Mouse (Mus musculus): ENCODE measurements around the gene Kbtbd12. TPM values are rescaled to one million over a fixed set of nuclear protein-coding genes. Genes with fewer than 3 reads are reported as not detected.

Gene Kbtbd12
- polyA plus RNA-seq, 2 experiments from 2014 or later: not detected

DNA sequence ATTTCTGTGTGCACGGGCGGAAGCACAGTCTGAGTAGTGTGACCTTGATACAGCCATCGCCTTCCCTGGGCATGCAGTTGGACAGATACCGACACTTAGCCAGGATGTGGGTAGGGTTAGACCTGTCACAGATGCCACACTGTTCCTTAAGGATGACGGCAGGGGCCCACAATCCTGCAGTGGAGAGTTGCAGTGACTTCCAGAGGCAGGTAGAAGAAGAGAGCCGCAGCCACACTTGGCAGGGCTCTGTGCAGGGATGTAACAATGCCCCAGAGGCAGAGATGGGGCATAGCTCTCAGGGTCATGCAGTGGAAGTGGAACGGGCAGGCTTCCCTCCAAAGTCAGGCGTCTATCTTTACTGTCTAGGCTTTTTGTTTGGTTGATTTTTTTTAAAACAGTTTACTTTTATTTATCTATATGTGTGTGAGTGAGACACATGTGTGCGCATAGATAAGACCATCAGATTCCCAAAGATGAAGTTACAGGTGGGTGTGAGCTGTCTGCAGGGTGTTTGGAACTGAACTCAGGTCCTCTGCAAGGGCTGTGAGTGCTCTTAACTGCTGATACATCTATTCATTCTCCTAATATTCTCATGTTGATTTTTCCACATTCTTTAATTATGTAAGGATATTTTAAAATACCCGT, 89.2 kb downstream of the Kbtbd12 start:
- ATAC-seq: no peak

DNA sequence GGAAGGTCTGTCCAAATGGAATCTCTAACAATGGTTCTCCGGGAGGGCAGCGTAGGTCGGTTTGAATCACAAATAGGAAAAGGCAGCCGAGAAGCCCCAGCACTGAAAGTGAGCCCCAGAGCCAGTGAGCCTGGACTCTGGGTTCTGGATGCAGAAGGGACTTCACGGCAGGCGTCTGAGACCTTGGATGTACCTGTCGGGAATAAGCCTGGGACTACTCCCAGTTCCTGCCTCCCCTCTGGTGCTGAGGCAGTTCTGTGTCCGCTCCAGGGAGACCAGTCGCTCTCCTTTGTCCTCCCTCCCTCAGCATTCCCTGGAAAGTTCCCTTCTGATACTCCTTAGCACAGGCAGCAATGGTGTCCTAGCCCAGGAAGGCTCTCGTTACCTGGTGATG, 92.4 kb downstream of the Kbtbd12 start:
- no peak for ATAC-seq

DNA sequence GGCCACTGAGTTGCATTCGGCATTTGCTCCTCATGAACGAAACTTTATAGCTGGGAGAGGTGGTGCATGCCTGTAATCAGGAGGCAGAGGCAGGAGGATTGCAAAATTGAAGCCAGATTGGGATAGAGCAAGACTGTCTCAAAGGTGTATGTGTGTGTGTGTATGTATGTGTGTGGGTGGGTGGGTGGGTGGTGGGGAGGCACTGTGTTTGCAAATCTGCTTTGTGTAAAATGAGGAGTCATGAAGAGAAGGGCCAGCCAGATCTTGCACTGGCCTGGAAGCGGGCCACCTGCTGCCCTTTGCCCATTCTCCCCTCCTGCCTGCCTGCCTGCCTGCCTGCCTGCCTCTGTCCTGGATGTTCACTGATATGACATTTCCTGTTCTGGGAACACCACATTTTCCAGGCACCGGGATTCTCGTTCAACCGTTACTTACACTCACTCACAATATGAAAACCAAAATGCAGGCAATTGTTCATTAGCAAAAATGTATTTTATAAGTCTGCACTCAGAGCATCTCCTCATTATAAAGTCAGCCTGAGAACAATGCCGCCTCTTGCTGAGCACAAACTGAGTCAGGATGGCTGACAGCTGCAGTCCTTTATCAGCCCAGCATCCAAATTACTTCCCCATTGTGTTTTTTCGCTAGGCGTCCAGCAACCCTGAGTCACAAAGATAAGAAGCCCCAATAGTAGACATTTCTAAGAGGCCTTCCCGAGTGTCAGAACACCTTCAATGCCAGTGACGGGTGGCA, 92.9 kb downstream of the Kbtbd12 start:
- no peak for ATAC-seq

DNA sequence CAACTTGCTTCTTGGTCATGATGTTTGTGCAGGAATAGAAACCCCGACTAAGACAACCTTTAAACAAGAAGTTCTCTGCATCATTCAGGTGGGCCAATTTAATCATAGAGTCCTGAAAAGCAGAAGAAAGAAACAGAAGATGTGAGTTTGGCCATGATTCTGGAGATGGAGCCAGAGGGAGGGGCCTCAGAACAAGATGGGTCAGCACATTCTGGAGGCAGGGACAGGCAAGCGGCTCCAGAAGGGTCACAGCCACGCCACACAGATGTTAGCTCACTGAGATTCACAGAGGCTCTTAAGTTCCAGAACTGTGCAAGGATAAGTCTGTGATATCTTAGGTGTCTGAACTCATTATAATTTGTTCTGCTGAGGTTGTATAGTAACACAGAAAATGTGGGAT, 93.5 kb downstream of the Kbtbd12 start:
- ATAC-seq: no peak

DNA sequence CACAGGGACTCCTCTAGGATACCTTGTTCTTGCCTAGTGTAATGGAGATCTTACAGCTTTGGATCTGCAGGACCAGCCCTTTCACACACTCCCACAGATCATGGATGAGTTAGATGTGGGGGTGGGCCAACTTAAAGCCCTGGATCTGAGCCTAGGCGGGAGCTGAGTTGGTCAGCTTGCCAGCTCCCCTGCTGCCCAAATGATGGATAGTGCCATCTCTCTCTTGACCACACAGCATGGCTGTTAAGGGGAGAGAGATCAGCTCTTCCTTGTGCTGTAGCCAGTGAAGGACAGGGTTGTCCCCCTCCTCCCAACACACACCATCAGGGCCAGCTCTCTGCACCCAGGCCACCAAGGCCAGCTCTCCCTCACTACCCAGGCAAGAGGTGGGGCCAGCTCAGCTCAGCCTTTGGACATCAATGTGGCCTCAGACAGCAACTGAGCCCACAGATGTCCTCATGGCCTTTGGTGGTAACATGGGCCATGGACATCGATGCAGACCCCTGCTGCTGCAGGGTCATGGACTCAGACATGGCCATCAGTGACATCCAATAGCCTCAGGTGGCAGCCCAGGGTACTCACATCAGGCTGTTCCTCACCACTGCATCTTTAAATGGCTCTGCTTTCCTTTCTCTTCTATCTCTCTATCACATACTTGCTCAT, 97.5 kb downstream of the Kbtbd12 start:
- no peak for ATAC-seq

DNA sequence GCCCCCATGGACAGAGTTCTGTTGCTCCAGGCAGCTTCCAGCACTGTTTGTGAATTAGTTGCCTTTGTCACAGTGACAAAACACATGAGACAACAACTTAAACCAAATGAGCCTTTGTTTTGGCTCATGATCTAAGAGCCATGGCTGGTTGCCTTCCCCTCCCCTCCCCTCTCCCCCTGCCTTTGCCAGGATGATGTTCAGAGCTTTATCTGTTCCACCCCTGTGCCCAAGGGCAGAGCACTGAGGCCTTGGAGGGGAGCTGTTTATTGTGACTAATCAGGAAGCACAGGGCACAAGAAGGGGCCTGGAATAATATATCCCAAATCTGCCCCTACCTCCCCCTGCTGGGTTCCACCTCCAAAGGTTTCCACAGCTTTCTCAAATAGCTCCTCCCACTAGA, 107.4 kb downstream of the Kbtbd12 start:
- no peak for ATAC-seq

DNA sequence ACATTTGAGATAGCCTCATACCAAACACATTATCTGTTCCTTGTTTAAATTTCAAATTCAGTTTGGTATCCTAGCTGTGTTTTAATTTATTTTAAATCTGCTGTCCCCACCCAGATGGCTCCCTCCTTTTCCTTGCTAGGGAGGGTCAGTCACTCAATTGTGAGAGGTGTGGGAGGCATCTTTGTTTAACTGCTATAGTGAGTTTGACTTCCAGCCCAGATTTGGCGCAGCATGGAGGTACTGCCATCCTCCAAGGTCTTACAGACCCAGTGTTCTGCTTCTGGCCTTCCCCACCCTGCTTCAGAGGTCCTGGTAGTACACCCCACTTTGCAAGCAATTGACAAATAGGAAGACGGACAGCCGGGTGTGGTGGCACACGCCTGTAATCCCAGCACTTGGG, 113.7 kb downstream of the Kbtbd12 start:
- no peak for ATAC-seq

DNA sequence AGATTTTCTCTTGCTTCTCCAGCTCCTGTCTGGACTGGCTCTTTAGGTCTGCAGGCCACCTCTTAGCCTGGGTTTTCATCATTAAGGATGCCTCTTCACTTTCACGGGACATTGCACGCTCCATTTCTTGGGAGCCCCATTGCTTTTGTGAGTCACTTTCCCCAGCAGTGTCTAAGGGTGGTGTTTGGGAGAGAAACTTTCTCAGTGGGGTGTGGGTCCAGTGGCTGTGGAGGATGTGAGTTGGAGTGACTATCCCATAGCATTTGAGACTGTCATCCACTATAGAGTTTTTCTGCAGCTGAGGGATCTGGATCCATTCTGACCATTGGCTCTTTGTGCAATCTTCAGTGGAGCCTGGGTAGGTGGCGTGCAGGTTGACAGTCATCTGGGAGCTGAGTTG, 114.3 kb downstream of the Kbtbd12 start:
- no peak for ATAC-seq

DNA sequence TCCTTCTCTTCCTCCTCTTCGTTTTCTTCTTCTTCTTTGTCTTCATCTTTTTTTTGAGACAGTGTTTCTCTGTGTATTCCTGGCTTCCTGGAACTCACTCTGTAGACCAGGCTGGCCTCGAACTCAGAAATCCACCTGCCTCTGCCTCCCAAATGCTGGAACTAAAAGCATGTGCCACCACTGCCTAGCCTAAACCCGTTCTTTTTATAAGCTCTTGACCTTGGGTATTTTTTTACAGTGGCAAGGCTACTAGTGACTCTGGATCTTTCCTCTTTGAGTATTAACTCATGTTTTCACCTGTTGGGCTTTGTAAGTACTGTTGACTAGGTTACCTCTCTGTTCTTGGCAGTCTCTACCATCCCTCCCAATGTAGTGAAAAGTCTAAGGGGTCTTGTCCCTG, 114.7 kb downstream of the Kbtbd12 start:
- no peak for ATAC-seq

DNA sequence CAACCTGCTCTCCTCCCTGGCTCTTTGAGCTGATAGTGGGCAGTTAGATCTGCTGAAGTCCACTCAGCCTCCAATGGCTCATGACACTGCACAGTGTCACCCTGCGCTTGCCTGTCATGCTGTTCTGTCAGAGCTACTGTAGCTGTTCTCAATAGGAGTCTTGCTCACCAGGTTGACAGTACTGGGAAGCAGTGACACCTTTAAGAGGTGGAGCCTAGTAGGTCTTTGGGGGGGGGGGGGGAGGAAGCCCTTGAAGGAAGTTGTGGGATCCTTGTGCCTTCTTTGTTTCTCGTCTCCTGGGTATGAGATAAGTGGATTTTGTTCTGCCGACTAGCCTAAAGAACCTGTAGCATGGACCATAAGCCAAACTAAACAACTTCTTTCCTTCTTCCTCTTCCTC, 115.1 kb downstream of the Kbtbd12 start:
- ATAC-seq: no peak

DNA sequence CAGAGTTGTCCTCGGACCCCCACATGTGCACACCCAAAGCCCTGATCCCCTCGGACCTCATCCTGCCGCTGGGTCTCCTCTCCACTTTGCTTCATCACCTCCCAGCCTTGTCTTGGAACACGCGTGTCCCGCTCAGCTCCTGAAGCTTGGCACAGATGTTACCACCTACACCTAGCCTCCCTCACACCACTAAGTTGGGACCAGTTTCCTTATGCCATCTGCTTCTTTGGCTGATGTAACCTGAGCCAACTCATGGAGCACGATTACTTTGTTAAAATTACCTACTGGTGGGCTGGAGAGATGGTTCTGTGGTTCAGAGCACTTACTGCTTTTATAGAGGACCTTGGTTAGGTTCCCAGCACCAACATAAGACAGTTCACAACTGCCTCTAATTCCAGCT, 115.9 kb downstream of the Kbtbd12 start:
- ATAC-seq: no peak

DNA sequence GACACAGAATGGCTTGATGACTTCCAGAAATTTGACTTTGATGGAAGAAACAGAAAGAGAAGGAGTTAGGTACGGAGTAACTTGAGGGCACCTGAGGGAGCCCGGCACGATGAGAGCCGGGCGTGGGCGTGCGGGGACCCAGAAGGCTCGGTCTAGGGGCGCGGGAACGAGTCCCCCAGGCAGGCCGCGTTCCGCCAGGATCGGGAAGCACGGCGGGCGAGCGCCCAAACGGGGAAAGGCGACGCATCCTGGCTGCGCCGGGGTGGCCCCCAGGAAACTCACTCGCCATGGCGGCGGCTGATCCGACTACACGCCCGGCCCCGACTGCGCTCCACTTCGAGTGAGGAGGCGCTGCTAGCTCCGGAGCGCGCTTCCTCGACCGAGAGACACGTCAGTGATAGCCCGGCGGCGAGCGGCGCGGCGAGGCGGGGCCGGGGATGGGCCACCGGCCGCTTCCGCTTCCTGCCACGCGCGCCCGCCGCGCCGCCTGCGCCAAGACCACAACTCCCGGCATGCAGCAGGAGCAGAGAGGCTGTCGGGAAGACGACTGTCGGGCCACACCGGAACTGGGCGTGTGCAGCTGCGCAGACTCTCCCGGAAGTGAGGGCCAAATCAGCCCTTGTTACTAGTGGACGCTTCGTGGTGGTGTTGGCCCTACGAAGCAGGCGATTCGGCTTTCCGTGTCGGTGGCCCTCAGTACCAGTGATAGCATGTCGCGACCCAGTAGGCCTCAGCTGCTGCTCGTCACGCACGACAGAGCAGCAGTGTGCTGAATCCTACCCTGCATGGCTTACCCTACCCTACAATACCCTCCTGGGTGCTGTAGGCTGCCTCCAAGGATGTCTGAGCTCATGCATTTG, 119.1 kb downstream of the Kbtbd12 start, which contains the start of gene Sec61a1:
Gene Sec61a1, minus strand, starts transcription at position 502 of the 860 bp plus-strand sequence.
- peak; percentile 92 for ATAC-seq

DNA sequence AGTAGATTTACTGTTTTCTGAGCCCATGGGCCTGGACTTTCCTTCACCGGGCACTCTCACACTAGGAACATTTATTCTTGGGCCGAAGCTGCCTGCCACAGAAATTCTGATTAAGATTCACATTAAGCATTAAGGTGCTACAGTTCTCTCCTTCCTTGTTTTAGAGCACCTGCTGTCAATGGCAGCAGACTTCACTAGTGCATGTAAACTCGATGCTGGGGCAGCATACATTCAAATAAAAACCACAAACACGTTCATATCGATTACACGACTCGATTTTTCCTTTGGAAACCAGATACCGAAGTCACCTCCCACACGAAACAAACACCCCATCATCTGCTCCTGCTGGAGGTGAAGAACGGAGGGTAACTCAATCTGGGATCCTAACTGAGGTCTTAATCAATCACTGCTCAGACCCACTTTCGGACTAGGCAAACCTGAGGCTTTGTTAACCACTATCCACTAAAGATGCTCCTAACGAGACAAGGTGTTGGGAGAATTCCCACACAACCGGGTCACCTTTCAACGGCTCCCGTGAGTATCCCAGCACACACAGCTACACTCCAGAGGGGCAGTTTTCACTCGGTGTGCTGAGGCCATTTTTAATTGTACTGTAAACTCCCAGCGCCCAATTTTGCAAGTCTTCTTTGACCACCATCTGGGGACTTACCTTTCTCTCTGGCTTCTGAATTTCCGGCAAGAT, 119.9 kb downstream of the Kbtbd12 start:
- ATAC-seq: no peak

DNA sequence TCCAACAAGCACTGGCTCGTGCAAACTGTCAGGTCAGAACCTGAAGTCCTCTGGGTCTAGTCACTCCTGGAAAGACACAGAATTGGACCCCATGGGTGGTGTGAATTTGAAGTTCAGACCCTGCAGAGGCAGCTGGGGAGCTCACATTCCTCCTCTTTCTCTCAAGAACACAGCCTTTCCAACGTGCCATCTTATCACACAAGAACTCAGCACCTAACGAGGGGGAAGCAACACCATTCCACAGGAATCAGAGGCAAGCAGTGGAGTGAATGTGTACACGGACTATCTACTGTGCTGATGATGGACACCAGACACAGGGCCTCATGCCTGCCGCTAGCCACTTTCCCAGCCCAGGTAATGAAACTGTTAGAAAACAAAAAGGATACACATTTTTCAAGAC, 121.1 kb downstream of the Kbtbd12 start:
- no peak for ATAC-seq

DNA sequence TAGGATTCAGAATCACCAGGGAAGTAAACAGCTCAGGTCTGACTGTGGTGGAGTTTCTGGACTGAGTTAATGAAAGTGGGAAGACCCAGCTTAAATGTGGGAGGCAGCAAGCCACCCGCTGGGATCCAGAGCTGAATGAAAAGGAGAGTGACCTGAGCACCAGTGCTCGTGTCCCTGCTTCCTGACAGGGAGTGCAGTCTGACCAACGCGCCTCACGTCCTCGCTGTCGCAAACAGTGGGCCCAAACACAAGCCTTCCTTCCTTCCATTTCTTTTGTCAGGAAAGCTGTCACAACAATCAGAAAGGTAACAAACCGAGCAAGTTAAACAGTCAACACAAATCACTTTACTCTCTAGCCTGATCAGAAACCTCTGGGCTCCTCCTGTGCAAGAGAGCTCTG, 121.8 kb downstream of the Kbtbd12 start:
- no peak for ATAC-seq

DNA sequence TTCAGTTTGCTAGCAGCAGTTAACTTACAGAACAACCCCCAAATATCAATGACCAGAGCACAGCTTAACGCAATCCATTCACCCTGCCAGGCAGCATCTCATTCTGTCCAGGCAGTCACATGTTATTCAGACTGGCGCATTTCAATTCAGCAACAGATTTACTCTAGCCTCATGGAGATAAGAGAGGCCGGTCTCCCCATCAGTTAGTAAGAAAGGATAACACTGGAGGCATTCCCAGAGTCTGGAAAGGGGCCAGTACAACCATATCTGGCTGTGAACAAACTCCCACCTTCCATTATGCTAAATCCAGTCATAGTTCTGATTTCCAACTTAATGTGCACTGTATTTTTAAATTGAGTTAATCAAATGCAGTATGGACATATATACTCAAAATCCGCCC, 123.2 kb downstream of the Kbtbd12 start:
- ATAC-seq: no peak

DNA sequence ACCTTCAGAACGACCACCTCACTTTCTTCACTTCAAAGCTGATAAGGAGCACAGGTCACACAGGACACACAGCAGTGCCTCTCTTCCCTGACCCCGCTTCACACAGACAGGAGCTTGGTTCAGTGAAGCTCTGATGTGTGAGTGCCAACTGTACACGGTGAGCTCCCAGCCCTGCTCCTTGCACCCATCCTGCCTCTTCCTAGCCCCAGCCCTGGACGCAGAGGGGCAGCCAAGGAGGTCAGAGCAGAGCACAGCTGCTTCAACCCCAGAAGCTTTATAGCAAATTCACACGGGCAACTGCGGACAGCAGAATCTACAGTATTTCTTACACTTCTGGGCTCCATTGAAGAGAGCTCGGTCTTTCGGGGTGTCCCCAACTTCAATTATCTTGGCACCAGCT, 123.8 kb downstream of the Kbtbd12 start:
- ATAC-seq: no peak

DNA sequence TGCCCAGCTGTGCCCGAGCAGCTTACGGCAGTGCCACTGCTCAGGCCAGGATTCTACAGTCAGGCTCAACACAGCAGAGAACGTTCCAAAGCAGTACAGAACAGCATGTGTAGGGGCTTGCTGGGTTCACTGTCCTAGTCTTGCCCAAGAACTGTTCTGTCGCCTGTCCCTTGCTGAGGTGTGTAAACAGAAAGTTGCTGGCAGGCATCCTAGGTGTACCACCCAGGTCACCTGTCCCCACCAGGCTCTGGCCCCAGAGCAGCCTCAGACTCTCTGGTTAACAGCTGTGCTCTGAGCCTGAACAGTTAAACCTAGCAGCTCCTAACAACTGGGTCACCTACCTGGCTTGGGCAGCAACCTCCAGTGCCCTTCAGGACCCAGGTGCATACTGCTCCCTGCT, 134.7 kb downstream of the Kbtbd12 start:
- ATAC-seq: no peak

DNA sequence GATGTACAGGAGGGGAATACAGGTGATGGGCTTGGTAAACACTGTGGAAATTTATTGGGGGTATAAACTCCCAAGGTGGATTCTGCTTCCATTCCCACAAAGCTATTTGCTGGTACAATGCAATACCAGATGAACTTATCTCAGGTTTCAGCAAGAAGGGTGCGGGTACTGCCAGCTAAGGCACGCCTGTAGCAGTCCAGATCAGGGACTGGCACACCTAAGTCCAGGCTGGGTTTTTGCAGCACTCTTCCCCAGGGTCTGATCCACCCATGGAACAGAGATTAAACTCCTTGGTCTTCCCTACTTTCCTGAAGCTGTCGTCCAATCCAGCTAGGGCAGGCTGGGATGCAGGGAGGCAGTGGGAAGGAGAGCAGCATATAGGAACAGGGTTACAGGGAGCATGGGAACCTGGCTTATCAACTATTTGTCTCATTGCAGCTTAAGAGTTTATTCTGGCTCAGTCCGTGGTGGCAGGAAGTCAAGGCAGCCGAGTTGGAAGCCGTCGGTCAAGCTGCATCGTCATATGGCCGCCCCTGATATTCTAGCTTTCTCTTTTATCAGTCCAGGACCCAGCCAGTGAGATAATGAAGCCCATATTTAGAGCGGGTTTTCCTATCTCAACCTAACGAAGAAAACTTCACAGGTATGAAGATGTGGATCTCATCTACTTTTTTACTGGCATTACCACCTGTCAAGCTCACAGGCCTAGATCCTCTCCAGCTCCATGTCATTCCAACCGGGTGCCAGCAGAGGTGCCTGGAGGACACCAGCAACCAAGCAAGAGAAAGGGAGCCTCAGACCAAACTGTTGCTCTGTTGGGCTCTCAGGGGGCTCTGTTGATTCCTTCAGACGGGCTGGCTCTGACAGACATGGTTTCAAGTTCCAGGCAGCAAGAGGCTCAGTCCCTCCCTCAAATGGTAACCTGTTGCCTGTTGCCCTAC, 135.4 kb downstream of the Kbtbd12 start:
- ATAC-seq: no peak

DNA sequence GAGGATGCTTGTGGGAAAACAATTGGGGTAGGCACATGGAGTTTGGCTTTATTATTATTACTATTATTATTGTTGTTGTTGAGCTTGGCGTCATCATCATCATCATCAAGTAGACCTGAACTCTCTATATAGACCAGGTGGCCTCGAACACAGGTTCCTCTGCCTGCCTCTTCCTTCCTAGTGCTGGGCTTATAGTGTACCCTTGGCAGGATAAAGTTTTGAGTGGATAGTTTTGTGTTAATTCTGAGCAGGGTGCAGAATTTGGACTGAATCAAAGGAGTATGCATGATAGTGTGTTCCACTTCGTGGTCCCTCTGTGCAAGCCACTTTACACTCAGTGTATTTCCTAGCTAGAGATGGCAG, 137.4 kb downstream of the Kbtbd12 start:
- ATAC-seq: no peak

Measured in activated CD4-positive, CD25-positive, alpha-beta regulatory T cell, adult 4 months (primary cell).